Mouse (Mus musculus): ENCODE results near the gene Vmn1r23. TPM values are rescaled to one million over a fixed set of nuclear protein-coding genes. Genes with fewer than 3 reads are reported as not detected.
"Not testable (repeated sequence)": the region's sequence is repeated elsewhere in the genome, so short reads cannot be mapped to it uniquely, and the experiment has no call there.

Gene Vmn1r23
- polyA plus RNA-seq (2014; fragmentation: Nextera tagmentation; extraction: Ambion mirVana): not detected in 2 replicates

GRCm38 (mm10) chr6:57926738-57927137 lies at the start of gene Vmn1r23:
TSS of gene Vmn1r23 (minus strand) at chr6:57926838.
- DNase-seq (ENCODE audit: low spot score): no peak
- WGBS: 90% methylated on average over 1 of the region's 1 CpGs
- Histone ChIP-seq H3K4me3 (ENCODE audit: low read depth, low read length) (no peak within 1 kb of the TSS), H3K4me2 (ENCODE audit: low read depth, severe bottlenecking) (no peak within 1 kb of the TSS), H3K4me1 (ENCODE audit: control insufficient read depth, insufficient read depth, low read length) (no peaks in the 10 kb centered on the region), H3K27ac (replicated peaks; ENCODE audit: low read depth, low read length) (no peak within 1 kb of the TSS), H3K9ac (ENCODE audit: low read length) (no peak within 1 kb of the TSS), H3K27me3 (ENCODE audit: control insufficient read depth, insufficient read depth, low read length) (no peaks in the 10 kb centered on the region), H3K36me3 (ENCODE audit: control insufficient read depth, insufficient read depth, low read length) (no peaks in the 10 kb centered on the region), H3K9me3 (ENCODE audit: control insufficient read depth, low read length) (no peaks in the 10 kb centered on the region)
- ATAC-seq (ENCODE audit: insufficient number of reproducible peaks, low FRiP score, low TSS enrichment, low read depth): no peak

- H3K4me1 ChIP-seq (ENCODE audit: control insufficient read depth, insufficient read depth, low read length); H3K9me3 ChIP-seq (ENCODE audit: control insufficient read depth, low read length); H3K27me3 ChIP-seq (ENCODE audit: control insufficient read depth, insufficient read depth, low read length); H3K27ac ChIP-seq (replicated peaks; ENCODE audit: low read depth, low read length); H3K4me3 ChIP-seq (ENCODE audit: low read depth, low read length); DNase-seq (ENCODE audit: low spot score); ATAC-seq (ENCODE audit: insufficient number of reproducible peaks, low FRiP score, low TSS enrichment, low read depth); H3K36me3 ChIP-seq (ENCODE audit: control insufficient read depth, insufficient read depth, low read length); H3K9ac ChIP-seq (ENCODE audit: low read length); H3K4me2 ChIP-seq (ENCODE audit: low read depth, severe bottlenecking): not testable (repeated sequence)
- WGBS: 81% methylated on average over 1 of the region's 1 CpGs
Observed at GRCm38 (mm10) chr6:57961403-57961802, 34.8 kb upstream of the Vmn1r23 start, which contains the start of gene Vmn1r24. TSS of gene Vmn1r24 (minus strand) at chr6:57961503.

- H3K27ac ChIP-seq (replicated peaks; ENCODE audit: low read depth, low read length): no peak within 1 kb of the TSS
- H3K4me1 ChIP-seq (ENCODE audit: control insufficient read depth, insufficient read depth, low read length): no peaks in the 10 kb centered on the region
- no peaks in the 10 kb centered on the region for H3K27me3 ChIP-seq (ENCODE audit: control insufficient read depth, insufficient read depth, low read length)
- WGBS: 84% methylated on average over 1 of the region's 1 CpGs
- DNase-seq (ENCODE audit: low spot score) (no peak), ATAC-seq (ENCODE audit: insufficient number of reproducible peaks, low FRiP score, low TSS enrichment, low read depth) (no peak)
- H3K9ac ChIP-seq (ENCODE audit: low read length): no peak within 1 kb of the TSS
- no peak within 1 kb of the TSS for H3K4me2 ChIP-seq (ENCODE audit: low read depth, severe bottlenecking)
- H3K9me3 ChIP-seq (ENCODE audit: control insufficient read depth, low read length): no peaks in the 10 kb centered on the region
- H3K36me3 ChIP-seq (ENCODE audit: control insufficient read depth, insufficient read depth, low read length): no peaks in the 10 kb centered on the region
- no peak within 1 kb of the TSS for H3K4me3 ChIP-seq (ENCODE audit: low read depth, low read length)
Observed at GRCm38 (mm10) chr6:57907928-57908327, 18.7 kb downstream of the Vmn1r23 start, which contains the start of gene Vmn1r22. TSS of gene Vmn1r22 (minus strand) at chr6:57908028.

Other genes with a start within 250 kb of the Vmn1r23 start
- gene Pyurf, start 234.8 kb downstream of the Vmn1r23 start, polyA plus RNA-seq (2014; fragmentation: Nextera tagmentation; extraction: Ambion mirVana): 17.2 and 18.9 TPM in 2 replicates
- 42.7 and 44.6 TPM in 2 replicates for gene Lancl2, start 224.3 kb downstream of the Vmn1r23 start, polyA plus RNA-seq (2014; fragmentation: Nextera tagmentation; extraction: Ambion mirVana)
- gene Vopp1, start 101.7 kb downstream of the Vmn1r23 start, polyA plus RNA-seq (2014; fragmentation: Nextera tagmentation; extraction: Ambion mirVana): 37.1 and 50.5 TPM in 2 replicates
- gene Vmn1r21, start 76.5 kb downstream of the Vmn1r23 start, polyA plus RNA-seq (2014; fragmentation: Nextera tagmentation; extraction: Ambion mirVana): not detected in 2 replicates
- not detected in 2 replicates for gene Vmn1r22, start 18.8 kb downstream of the Vmn1r23 start, polyA plus RNA-seq (2014; fragmentation: Nextera tagmentation; extraction: Ambion mirVana)
- not detected in 2 replicates for gene Vmn1r24, start 34.7 kb upstream of the Vmn1r23 start, polyA plus RNA-seq (2014; fragmentation: Nextera tagmentation; extraction: Ambion mirVana)
- not detected in 2 replicates for gene Vmn1r25, start 54.0 kb upstream of the Vmn1r23 start, polyA plus RNA-seq (2014; fragmentation: Nextera tagmentation; extraction: Ambion mirVana)
- not detected in 2 replicates for gene Vmn1r26, start 88.3 kb upstream of the Vmn1r23 start, polyA plus RNA-seq (2014; fragmentation: Nextera tagmentation; extraction: Ambion mirVana)